Mouse (Mus musculus): ENCODE data around the gene Hist1h3b. TPM values are rescaled to one million over a fixed set of nuclear protein-coding genes. Genes with fewer than 3 reads are reported as not detected.

Hist1h3b gene
- total RNA-seq, 2 experiments from 2014 or later: 13.6 to 15.0 TPM

DNA sequence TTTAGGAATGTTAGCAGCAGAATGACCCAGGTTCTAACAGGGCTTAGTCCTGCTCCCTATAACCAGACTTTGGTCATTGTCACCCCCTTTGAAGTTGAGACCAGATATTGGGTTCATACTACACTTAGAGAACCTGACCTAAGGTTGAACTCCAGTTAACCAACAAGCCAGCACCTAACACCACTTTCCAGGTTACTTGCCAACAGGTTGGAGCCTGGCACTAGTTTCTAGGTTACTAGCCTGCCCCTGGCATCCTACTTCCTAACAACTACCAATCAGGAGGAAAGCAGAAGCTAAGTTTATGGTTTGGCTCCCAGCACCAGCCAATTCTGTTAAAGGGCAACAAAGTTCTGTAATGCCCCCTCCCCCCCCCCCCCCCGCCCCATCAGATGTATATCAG, 26.9 kb upstream of the Hist1h3b start:
- no peak for TF ChIP-seq CTCF (conservative IDR thresholded peaks at IDR 0.05)
- H3K27ac ChIP-seq: no peak overlapping the region
- no peak for DNase-seq (ENCODE audit: low spot score in 2 of 2)
- no peak overlapping the region for H3K4me3 ChIP-seq

DNA sequence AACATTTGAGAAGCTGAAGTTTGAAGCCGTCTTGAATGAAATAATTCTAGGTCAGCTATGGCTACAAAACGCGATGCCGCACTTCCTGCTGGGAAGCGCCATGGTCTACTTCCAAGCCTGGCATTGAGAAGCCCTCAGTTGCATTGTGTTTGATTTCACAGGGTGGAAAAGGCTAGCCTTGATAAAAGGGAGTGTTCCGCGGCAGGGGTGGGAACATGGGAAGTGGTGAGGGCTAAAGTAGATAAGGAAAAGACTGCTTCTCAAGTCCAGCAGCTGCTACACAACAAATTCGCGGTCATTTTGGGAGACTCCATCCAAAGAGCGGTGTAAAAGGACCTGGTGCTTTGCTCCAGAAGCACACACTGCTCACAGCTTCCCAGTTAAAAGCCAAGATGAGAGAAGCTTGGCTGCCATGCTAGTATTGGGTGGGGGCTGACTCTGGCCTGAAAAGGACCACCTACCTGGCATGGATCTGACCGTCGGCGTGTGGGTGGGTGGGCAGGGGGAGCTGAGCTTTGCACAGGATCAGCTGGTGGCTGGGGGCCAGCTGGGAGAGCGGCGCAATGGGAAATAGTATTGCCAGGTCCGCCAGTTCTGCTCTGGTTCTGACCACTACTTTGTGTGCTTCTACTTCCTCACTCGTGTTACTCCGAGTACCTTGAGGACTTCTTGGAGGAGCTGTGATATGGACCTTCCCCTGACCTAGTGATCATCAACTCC, 23.4 kb upstream of the Hist1h3b start:
- H3K27ac ChIP-seq: peak overlapping the region; percentile 14; the same call in 1 of the 2 replicates
- TF ChIP-seq CTCF (conservative IDR thresholded peaks at IDR 0.05): no peak
- no peak for DNase-seq (ENCODE audit: low spot score in 2 of 2)
- no peak overlapping the region for H3K4me3 ChIP-seq

DNA sequence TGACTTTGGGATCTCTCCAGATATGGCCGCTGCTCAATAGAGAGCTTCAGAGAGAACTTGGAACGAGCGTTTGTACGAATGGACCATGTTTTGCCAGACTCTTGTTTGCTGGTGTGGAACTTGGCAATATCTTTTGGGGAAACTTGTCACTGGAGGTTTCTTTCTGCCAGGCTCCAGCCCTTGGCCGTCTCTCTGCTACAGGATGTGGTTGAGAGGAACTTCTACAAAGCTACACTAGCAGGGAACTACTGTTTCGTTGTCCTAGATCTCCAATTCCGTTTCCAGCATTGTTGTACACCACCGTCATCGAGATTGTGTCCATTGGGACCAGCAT, 22.9 kb upstream of the Hist1h3b start:
- Histone ChIP-seq H3K27ac (no peak overlapping the region; the same call in 1 of the 2 replicates), H3K4me3 (no peak overlapping the region)
- no peak for TF ChIP-seq CTCF (conservative IDR thresholded peaks at IDR 0.05)
- no peak for DNase-seq (ENCODE audit: low spot score in 2 of 2)

DNA sequence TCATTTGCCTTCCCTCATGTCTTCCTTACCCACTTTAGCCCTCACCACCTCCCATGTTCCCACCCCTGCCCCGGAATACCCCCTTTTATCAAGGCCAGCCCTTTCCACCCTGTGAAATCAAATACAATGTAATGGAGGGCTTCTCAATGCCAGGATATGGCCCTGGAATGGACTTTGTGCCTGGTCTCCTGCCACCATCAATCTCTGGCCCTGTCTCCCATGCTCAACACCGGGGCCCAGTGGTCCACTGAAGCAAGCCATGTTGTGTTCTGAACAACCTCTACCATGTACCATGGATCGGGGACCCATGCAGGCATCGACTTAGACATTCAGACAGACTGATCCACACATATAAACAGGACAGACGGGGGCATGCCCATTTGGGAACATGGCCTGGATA, 22.4 kb upstream of the Hist1h3b start:
- no peak for DNase-seq (ENCODE audit: low spot score in 2 of 2)
- no peak overlapping the region for H3K4me3 ChIP-seq
- no peak overlapping the region for H3K27ac ChIP-seq
- no peak for TF ChIP-seq CTCF (conservative IDR thresholded peaks at IDR 0.05)

DNA sequence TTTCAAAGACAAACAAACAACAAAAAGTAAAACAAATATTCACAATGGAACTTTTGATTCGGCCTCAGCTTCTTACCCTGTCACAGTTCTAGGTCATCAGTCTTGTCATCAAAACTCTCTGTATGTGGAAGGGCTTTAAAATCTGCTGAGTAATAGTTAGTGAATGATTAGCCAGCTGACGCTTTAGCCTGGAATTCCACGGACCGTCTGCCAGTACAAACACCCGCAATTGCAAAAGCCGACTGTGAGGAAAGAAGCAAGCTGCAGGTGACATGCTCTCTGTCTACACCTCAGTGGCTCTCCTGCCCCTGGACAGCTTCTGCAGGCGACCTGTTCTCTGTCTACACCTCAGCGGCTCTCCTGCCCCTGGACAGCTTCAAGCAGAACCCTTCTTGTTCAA, 21.6 kb upstream of the Hist1h3b start:
- no peak for TF ChIP-seq CTCF (conservative IDR thresholded peaks at IDR 0.05)
- no peak overlapping the region for H3K27ac ChIP-seq
- DNase-seq (ENCODE audit: low spot score in 2 of 2): no peak
- no peak overlapping the region for H3K4me3 ChIP-seq

DNA sequence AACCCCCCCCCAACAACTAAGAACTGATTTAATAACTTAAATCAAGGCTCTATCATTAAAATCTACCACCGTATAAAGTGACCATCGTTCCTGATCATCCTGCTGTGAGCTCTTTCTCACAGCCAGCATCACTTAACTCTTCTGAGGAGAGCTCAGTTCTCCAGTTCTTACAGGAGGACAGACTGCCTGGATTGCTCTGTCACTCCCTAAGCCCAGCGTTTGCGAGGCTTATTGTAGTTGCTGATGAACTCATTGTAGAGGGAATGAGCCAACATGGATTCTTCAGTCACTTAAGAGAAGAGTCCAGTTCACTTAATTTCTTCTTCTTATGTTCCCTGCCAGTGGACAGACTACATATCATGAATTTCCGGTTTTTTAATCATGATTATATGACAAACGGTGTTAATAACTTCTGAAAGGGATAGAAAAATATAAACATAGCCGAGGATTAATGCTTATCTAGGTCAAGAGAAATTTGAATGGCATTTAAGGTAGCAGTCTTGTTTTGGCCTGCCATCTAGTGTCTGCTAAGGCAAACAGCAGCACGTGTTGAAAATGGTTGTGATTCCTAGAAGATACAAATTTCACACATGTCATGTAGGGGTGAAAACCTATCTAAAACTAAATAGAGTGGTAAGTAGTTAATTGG, 19.8 kb upstream of the Hist1h3b start:
- TF ChIP-seq CTCF (conservative IDR thresholded peaks at IDR 0.05): peak; percentile 92
- Histone ChIP-seq H3K4me3 (no peak overlapping the region), H3K27ac (no peak overlapping the region)
- DNase-seq (ENCODE audit: low spot score in 2 of 2): no peak

DNA sequence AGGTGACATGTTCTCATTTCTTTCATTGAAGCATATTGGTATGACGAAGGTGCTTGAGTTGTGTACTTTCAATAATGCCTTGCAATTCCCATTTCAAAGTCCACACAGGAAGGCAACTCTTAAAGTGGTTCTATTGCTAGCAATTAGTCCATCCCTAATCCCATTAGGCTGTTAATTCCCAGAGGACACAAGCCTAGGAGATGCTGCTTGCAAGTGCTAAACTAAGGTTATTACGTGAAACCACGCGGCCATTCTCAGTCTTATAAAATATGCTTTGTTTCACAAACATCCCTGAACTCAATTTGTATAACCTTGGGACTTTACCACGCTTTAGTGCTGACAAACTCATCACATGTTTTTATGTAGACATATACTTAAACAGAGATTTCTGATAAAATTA, 15.0 kb upstream of the Hist1h3b start:
- H3K27ac ChIP-seq: no peak overlapping the region
- no peak overlapping the region for H3K4me3 ChIP-seq
- TF ChIP-seq CTCF (conservative IDR thresholded peaks at IDR 0.05): no peak
- no peak for DNase-seq (ENCODE audit: low spot score in 2 of 2)

DNA sequence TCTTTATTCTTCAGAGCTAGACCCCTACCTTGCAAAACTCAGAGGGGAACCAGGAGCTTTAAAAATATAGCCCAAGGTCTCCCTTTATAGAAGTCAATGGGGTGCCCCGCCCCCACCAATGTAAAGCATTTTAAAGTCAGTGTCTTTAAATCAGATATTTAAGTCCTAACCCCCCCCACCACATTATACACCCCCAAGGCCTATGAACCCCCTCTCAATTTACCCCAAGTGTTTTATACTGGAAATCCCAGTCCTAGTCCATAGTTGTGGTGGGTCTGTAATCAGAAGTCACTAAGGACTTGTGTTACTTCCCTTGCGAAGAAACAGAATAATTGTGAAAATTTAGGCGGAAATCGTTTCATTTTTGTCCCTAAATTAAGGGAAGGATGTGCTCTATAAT, 14.0 kb upstream of the Hist1h3b start:
- Histone ChIP-seq H3K4me3 (peak overlapping the region; percentile 87), H3K27ac (peak overlapping the region; percentile 95)
- DNase-seq (ENCODE audit: low spot score in 2 of 2): no peak
- no peak for TF ChIP-seq CTCF (conservative IDR thresholded peaks at IDR 0.05)

DNA sequence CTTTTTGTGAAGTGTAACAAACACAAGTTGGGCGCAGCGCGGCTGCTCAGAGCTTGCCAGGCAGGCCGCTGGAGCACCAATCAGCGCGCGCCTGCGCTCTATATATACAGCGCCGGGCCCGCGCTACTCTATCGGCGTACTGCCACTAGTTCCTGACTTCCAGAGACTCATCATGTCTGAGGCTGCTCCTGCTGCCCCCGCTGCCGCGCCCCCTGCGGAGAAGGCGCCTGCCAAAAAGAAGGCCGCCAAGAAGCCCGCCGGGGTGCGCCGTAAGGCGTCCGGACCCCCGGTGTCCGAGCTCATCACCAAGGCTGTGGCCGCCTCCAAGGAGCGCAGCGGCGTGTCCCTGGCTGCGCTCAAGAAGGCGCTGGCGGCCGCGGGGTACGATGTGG, 13.4 kb upstream of the Hist1h3b start, which contains the start of gene Hist1h1c:
TSS of gene Hist1h1c (plus strand) at position 132 of the 392 bp plus-strand sequence.
- DNase-seq (ENCODE audit: low spot score in 2 of 2): peak; percentile 80 to 84
- no peak for TF ChIP-seq CTCF (conservative IDR thresholded peaks at IDR 0.05)
- peak within 1 kb of the TSS; percentile 87 for H3K4me3 ChIP-seq

DNA sequence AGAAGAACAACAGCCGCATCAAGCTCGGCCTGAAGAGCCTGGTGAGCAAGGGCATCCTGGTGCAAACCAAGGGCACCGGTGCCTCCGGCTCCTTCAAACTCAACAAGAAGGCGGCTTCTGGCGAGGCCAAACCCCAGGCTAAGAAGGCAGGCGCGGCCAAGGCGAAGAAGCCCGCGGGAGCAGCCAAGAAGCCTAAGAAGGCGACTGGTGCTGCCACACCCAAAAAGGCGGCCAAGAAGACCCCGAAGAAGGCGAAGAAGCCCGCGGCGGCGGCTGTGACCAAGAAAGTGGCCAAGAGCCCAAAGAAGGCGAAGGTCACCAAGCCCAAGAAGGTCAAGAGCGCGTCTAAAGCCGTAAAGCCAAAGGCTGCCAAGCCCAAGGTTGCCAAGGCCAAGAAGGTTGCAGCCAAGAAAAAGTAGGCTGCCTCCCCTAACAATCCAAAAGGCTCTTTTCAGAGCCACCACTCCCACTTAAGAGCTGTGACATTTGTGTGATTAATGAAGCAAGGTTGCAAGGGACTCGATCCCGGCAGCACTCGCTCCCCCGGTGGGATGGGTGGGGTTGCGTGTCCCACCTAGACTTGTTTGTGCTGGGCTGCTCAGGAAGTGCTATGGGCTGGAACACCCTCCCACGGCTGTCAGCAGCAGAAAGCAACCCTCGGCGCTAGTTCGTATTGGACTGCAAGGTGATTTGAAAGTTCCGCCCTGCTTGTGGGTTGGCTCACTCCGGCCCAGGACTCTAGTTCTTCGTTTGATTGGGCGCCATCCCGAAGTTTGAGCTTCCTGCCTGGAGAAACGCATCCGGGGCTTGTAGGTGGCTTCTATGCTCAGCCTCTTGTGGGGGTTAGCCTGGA, 12.8 kb upstream of the Hist1h3b start:
- DNase-seq (ENCODE audit: low spot score in 2 of 2): peak; percentile 90 to 98
- no peak for TF ChIP-seq CTCF (conservative IDR thresholded peaks at IDR 0.05)
- H3K27ac ChIP-seq: peak overlapping the region; percentile 95
- H3K4me3 ChIP-seq: peak overlapping the region; percentile 87

More for the DNA sequence above, 13.4 kb upstream of the Hist1h3b start, which contains the start of gene Hist1h1c:
- peak within 1 kb of the TSS; percentile 95 for H3K27ac ChIP-seq

DNA sequence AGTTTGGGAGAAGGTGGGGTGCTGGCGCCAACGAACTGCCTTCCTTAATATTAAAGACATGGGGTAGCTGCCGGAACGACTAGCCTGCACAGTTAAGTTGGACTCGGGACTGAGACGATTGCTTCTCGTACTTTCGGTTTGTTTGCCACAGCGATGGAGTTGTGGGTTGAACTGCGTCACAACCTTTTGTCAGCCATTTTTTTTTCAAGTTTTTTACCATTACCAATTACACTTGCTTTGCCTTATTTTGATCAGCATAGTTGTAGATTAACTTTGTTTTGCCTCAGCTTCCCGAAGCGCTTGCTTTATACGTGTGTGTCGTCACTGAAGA, 12.2 kb upstream of the Hist1h3b start:
- H3K4me3 ChIP-seq: peak overlapping the region; percentile 87
- no peak for DNase-seq (ENCODE audit: low spot score in 2 of 2)
- TF ChIP-seq CTCF (conservative IDR thresholded peaks at IDR 0.05): no peak
- peak overlapping the region; percentile 95 for H3K27ac ChIP-seq

DNA sequence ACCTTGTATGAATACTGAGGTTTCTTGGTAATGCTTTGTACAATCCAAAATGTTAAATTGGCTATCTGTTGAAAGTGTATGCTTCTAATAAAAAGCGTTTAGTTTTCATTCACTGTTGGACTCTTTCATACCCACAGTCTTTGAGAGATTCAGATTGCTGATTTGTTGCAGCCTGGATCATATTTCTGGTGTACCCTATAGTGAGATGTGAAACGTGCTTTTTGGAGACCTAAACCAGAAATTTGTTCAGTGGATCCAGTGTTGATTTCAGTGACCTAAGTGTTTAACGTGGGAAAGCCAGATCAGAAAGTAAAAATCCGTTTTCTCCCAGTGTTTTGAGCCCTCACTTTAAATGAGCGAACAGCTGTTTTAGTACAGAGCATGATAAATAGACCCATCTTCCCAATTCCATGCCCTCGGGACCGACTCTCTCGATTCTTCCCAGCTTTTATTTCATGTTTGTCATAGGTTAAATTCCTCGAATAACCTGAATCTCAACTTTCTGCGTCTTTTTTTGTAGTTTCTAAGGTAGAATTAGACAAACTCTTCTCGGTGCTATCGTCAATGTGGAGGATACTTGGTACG, 11.7 kb upstream of the Hist1h3b start:
- Histone ChIP-seq H3K4me3 (peak overlapping the region; percentile 87), H3K27ac (peak overlapping the region; percentile 95)
- no peak for DNase-seq (ENCODE audit: low spot score in 2 of 2)
- no peak for TF ChIP-seq CTCF (conservative IDR thresholded peaks at IDR 0.05)

DNA sequence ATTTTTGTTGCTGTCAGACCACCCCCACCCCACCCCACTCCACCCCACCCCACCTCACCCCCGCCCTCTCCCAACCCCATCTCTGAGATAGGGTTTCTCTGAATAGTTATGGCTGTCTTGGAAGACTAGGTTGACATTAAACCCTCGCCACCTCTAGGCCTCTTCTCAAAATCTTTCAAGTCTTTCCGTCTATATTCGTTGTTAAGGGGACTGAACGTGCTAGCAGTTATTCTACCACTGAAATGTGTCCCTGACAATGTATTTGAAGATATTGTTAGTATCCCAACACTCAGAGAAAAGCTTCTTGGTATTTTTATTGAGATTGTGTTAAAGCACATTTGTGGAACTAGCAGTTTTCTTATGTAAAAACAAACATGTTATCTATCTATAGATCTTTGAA, 11.2 kb upstream of the Hist1h3b start:
- Histone ChIP-seq H3K27ac (no peak overlapping the region), H3K4me3 (no peak overlapping the region; the same call in 1 of the 2 replicates)
- no peak for DNase-seq (ENCODE audit: low spot score in 2 of 2)
- TF ChIP-seq CTCF (conservative IDR thresholded peaks at IDR 0.05): no peak

All from layer of hippocampus, adult 2 months (tissue).